Mouse (Mus musculus) c-Kit-positive CD71-negative TER-119-negative erythroid progenitor cells, embryonic 14.5 days (primary cell): ENCODE results near the gene Susd6.
"Not testable (repeated sequence)": the region's sequence is repeated elsewhere in the genome, so short reads cannot be mapped to it uniquely, and the experiment has no call there.

ENCODE experiments used
- DNase-seq: peaks from one replicate; pipeline ENCODE4 v3.0.0-alpha.2; 2013; ENCODE audit warnings: low read depth

The Susd6 gene

DNA sequence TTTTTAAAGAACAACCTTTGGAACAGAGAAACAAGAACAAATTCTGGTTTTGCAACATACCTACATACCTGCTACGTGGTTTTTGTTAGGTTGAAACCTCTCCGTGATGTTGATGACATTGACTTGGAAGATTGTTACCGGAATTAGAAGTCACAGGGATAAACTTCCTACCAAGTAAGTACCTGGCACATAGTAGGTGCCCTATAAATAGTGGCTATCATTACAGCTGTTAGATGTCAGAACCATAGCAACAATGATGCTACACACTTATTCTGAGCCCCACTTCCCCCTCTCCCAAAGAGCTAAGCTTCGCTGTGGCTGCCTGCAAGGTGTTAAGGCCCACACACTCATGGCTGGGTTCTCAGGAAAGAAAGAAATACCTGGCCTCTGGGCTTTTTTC lies 4.7 kb upstream of the Susd6 start:
- no peak for DNase-seq

DNA sequence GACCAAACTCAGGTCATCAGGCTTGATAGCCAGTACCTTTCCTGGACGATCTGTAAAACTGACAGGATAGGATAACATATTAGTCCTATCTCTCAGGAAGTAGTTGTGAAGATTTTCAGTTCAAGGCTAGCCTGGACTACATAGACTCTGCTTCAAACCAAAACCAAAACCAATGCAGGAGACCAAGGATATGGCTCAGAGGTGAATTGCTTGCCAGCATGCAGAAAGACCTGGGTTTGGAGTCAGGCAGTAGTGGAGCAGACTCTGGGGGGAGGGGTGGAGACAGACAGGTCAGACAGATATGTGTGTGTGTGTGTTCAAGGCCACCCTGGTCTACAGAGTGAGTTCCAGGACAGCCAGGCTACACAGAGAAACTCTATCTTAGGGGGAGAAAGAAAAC lies 3.7 kb upstream of the Susd6 start:
- DNase-seq = no peak

DNA sequence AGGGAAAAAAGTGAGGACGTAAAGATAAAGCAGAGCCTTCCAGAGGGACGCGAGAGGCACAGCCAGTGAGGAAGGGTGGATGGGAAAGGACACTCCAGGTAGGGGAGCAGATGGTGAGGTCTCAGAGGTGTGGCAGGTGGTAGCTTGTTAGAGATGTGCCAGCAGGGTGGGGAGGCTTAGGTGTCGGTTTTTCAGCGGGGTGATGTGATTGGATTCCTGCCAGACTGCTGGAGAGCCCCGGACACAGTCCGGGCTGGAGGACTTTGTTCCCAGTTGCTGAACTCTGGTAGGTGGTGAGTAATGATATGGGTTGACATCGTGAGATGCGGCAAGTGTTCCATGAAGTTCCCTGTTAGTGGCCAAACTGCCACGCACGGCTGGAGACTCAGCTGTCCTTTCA lies 2.7 kb upstream of the Susd6 start:
- no peak for DNase-seq

DNA sequence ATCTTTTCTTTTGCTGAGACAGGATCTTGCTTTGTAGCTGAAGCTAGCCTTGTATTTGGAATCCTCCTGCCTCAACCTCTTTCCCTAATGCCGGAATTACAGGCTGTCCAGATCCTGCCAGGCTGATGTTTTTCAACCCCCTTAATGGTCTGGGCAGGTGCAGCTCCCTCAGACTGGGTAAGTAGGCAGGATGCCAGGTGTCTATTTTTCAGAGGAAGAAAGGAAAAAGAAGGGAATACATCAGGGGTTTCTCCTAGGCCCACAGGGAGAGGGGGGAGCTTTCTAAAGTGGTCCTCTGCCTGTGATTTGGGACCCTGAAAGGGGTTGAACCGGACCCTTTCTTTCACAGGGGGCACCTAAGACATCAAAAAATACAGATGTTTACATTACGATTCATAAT lies 2.1 kb upstream of the Susd6 start:
- no peak for DNase-seq

DNA sequence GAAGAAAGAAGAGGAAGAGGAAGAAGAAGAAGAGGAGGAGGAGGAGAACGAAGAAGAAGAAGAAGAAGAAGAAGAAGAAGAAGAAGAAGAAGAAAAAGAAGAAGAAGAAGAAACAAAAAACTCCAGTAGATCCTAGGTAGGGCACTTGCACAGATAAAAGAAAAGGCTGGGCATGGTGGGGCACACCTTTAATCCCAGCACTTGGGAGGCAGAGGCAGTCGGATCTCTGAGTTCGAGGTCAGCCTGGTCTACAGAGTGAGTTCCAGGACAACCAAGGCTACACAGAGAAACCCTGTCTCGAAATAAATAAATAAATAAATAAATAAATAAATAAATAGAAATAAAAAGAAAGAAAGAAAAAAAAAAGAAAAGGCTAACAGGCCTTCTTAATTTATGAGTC lies 1.0 kb upstream of the Susd6 start:
- DNase-seq = not testable (repeated sequence)

DNA sequence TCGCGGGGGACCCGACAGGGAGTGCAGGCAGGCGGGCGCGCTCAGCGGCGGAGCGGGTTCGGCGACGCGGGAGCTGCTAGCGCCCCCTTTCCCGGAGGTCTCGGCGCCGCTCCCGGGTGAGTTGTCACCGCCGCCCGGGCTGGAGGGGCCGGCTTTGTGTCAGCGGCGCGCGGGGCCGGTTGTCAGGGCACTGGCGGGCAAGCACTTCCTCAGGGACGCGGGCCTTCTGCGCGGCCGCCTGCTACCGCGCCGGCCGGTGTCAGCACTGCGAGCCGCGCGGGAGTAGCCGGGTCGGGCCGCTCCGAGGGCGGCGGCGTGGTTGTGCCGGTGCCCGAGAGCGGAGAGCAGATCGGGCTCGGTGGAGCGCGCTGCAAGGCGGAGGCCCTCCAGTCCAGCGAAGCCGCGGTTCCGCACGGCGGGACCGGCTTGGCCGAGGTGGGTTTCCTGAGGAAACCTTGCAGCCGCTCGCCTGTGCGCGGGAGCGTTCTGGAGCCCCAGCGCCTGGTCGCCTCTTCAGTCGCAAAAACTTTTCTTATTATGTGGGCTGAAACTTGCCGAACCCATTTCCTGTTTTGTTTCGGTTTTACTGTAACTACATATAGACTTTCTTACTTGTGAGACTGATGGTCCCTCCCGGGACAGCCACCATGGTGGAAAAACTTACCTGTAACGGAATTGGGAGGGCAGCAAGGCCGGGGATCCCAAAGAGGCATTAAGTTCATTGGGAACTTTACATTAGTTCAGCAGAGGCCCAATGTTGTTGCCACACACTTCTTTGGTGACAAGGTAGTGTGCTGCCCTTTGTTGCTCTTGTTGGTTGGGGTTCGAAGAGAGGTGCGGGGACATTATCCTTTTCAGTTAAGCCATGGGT lies 625 bp downstream of the Susd6 start:
- no peak for DNase-seq

GRCm38 (mm10) chr12:80791571-80792444 lies 1.5 kb downstream of the Susd6 start:
- no peak for DNase-seq

DNA sequence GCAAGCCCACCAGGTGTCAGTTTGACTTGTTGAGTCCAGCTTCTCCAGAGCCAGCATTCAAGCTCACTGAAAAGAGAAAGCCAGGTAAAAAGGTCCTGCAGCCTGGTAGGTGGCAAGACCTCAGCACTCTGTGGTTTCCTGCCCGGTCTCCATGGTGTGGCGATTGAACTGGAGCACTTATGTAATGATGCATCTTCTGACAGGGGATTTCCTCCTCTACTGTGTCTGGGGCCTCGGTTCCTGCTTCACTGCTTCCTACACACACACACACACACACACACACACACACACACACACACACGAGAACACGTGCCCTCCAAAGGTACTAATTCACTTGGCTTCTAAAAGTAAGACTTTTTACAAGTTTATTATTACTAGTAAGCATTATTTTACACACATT lies 2.6 kb downstream of the Susd6 start:
- DNase-seq = no peak

DNA sequence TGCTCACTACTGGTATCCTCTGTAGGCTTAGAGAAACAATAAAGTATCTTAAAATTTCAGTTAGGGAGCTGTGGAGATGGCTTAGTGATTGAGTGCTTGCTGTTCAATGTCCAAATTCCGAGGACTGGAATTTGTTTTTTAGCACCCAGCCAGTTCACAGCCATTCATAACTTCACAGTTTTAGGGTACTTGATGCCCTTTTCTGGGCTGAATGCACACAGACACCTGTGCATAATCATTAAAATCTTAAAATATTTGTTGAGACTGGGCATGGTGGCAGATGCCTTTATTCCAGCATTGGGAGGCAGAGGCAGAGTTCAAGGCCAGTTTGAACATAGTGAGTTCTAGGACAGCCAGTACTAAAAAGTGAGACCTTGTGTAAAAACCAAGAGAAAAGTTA lies 3.2 kb downstream of the Susd6 start:
- no peak for DNase-seq

- no peak for DNase-seq
Observed at GRCm38 (mm10) chr12:80794522-80794921, 4.2 kb downstream of the Susd6 start.

DNA sequence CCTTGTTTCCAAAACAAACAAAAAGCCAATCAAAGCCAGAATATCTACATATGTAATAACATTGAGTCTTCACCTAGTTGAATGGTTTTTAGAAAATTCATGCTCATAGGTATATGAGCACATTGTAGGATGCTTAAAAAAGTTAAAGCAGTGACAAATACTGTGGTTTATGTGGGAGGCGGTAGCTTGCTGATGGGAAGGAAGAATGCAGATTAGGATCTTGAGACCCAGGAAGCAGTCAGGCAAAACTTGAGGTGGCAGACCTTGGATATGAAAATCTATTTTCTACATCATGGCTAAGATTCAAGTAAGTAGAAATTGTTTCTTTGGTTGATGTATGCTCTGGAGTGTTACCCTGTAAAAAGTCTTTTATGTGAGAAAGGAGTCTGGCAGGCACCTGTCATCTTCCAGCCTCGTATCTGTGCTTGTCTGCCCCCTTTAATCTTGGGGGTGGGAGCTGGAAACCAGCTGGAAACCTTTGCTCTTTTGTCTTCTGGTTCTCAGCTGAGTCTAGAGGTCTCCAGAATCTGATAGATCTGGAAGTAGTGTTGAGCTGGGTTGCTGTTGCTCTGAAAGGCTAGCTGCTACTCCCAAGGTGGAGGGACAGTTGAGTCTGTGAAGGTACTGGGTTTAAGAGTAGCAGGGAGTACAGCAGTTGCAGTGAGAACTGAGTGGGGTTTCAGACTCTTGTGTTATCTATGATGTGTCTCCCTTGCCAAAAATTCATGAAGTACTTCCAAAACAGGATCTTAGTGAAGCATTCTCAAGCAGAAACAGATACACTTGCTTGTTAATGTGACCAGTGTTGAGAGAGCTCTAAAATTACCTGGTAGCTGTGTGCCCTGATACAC lies 4.8 kb downstream of the Susd6 start:
- DNase-seq = no peak

GRCm38 (mm10) chr12:80798271-80798670 lies 8.0 kb downstream of the Susd6 start:
- DNase-seq = no peak

DNA sequence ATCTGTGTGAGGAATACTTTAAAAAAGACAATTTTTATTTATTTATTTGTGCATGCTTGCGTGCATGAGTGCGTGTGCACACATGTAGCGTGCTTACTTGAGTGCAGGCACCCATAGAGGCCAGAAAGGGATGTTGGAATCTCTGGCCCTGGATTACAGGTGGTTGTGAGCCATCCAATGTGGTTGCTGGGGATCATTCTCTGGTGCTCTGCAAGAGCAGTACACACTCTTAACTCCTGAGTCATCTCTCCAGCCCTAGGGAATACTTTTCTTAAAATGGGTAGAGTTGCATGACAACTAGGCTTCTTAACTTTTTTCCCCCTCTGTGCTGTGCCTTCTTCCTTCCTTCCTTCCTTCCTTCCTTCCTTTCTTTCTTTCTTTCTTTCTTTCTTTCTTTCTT lies 9.8 kb downstream of the Susd6 start:
- DNase-seq = no peak

- DNase-seq = no peak
Observed at GRCm38 (mm10) chr12:80801443-80801842, 11.1 kb downstream of the Susd6 start.

- no peak for DNase-seq
Observed at GRCm38 (mm10) chr12:80803924-80804323, 13.6 kb downstream of the Susd6 start.

GRCm38 (mm10) chr12:80804861-80805428 lies 14.6 kb downstream of the Susd6 start:
- DNase-seq = no peak

DNA sequence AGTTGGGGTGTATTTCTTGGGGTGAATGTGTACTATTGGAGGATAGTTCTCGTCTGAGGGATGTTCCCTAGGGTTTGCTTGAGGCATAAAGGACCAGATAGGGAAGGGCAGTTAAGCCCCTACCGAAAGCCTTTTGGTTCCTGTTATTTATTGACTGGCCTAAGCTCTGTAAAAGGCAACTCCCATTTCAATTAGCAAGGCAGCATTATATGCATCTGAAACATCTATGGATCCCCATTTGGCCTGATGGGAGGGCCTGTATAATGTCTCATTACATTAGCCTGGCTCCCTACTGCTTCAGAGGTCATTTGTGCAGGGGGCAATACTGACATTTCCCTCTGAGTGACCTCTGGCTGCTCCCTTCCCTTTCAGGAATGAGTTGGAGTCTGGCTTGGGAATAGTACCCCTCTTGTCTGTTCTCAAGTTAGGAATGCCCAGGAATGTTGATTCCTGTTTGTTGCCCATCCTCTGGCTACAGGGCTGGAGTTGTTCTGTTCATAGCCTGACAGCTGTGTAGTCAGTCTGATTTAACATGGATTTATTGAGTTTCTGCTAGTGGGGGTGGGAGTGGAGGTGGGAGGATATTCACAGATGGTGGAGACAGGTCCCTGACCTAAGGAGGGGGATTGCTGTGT lies 17.3 kb downstream of the Susd6 start:
- DNase-seq = no peak

DNA sequence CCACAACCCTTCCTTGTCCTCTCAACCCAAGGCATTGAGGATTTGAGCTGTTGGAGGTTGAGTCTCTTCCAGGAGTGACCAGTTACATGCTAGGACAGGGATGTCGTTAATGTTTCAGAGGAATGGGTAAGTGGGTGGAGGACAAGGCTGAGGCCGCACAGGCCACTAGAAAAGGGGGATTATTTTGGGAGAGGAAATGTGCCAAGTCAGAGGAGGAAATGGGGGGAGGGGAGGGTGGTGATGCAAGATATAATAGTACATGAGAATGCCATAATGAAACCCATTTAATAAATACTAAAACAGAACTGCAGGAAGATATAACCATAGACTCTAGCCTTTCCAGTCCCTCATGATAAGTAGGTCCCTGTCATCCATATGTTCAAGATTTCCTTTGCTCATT lies 19.7 kb downstream of the Susd6 start:
- DNase-seq = no peak

- DNase-seq = no peak
Observed at GRCm38 (mm10) chr12:80811646-80812509, 21.6 kb downstream of the Susd6 start.

- DNase-seq = no peak
Observed at GRCm38 (mm10) chr12:80812510-80812820, 22.2 kb downstream of the Susd6 start.

DNA sequence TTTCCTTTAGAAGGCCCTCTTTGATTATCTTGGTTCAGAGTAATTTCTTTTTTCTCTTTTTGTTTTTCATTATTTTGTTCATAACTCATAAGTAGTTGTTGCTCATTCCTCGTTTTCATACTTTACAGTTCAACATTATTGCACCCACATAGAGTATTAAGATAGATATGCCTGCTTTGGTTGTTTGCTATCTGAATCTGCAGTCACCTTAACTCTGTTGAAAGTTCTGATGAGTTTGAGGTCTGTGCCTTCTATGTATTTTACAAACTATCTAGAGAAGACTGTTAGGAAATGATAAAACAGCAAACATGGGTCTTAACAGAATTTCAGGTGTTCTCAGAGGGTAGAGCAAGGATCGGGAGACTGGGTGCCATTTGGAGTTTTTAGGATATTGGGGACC lies 23.1 kb downstream of the Susd6 start:
- no peak for DNase-seq
